ENCODE assay signal across 8 mouse cellular contexts in the genomic region with DNA sequence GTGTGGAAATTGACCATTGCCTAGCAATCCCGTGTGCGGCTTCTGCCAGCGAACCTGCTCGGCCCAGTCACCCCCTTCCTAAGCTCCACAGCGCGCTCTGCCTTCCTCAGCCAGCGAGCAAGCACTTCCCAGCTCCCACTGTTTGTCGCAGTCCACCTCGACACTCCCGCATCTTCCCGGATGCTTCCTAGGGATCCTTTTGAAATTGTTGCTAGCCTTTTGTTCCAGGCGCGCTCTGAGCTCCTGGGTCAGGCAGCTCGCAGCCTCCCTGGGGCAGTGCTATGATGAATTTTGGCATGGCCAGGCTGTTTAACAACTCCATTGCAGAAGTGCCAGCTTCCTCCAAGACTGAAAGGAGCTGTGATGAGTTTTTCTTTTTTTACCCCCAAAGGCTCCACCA.
DNase-seq lines count a peak whose midpoint lies in the region; ATAC-seq lines count a peak whose summit lies in the region.

No protein-coding gene starts in this region.

- H3K27me3 ChIP-seq in lung, embryonic 16.5 days (ENCODE audit: control insufficient read depth, insufficient read depth, low read depth, low read length): no peaks in the 10 kb centered on the region
- H3K27me3 ChIP-seq in intestine, embryonic 15.5 days (replicated peaks): no peaks in the 10 kb centered on the region
- H3K27me3 ChIP-seq in neural tube, embryonic 15.5 days (replicated peaks): no peaks in the 10 kb centered on the region

- no peak for ATAC-seq in lung, embryonic 16.5 days (ENCODE audit: low read depth)
- ATAC-seq in intestine, embryonic 15.5 days: no peak
- no peak for ATAC-seq in neural tube, embryonic 15.5 days (ENCODE audit: low FRiP score)

- H3K36me3 ChIP-seq in lung, embryonic 16.5 days (ENCODE audit: control insufficient read depth, insufficient read depth, low read length): no peaks in the 10 kb centered on the region
- no peaks in the 10 kb centered on the region for H3K36me3 ChIP-seq in intestine, embryonic 15.5 days
- H3K36me3 ChIP-seq in neural tube, embryonic 15.5 days: no peaks in the 10 kb centered on the region

- no peaks in the 10 kb centered on the region for H3K9me3 ChIP-seq in lung, embryonic 16.5 days (ENCODE audit: control insufficient read depth, low read length)
- no peaks in the 10 kb centered on the region for H3K9me3 ChIP-seq in intestine, embryonic 15.5 days
- no peaks in the 10 kb centered on the region for H3K9me3 ChIP-seq in neural tube, embryonic 15.5 days (replicated peaks)

- H3K4me2 ChIP-seq in lung, embryonic 16.5 days (ENCODE audit: low read depth, low read length): peak overlapping the region; percentile 48
- peak overlapping the region; percentile 48 for H3K4me2 ChIP-seq in intestine, embryonic 15.5 days (replicated peaks)
- H3K4me2 ChIP-seq in neural tube, embryonic 15.5 days: peak overlapping the region; percentile 59

- no peak overlapping the region for H3K27ac ChIP-seq in lung, embryonic 16.5 days (ENCODE audit: low read length)
- no peak overlapping the region for H3K27ac ChIP-seq in intestine, embryonic 15.5 days
- 0 out of 2 replicates have a peak overlapping the region, but pooled peaks have one; percentile 56 for H3K27ac ChIP-seq in neural tube, embryonic 15.5 days (replicated peaks)

- DNase-seq in cerebellum, postnatal 14 days: peak; percentile 17 to 37
- no peak for DNase-seq in cerebellum, adult 9-10 months
- no peak for DNase-seq in lung, postnatal 36 days
- DNase-seq in T-cell, adult 2 months (ENCODE audit: low spot score): no peak
- no peak for DNase-seq in B cell, adult 2 months

- peak overlapping the region; percentile 28; the same call in 1 of the 2 replicates for H3K9ac ChIP-seq in lung, embryonic 16.5 days (ENCODE audit: low read length)
- no peak overlapping the region for H3K9ac ChIP-seq in intestine, embryonic 15.5 days
- H3K9ac ChIP-seq in neural tube, embryonic 15.5 days (replicated peaks): peak overlapping the region; percentile 12

- WGBS in lung, embryonic 16.5 days: 3% methylated on average over 14 of the region's 14 CpGs
- WGBS in intestine, embryonic 15.5 days: 8% methylated on average over 14 of the region's 14 CpGs
- 2% methylated on average over 14 of the region's 14 CpGs for WGBS in neural tube, embryonic 15.5 days

- H3K4me1 ChIP-seq in lung, embryonic 16.5 days (replicated peaks; ENCODE audit: control insufficient read depth, insufficient read depth, low read length): peaks cover 12% of the 10 kb centered on the region; the same call in 1 of the 2 replicates
- peaks cover 4% of the 10 kb centered on the region; the same call in 1 of the 2 replicates for H3K4me1 ChIP-seq in intestine, embryonic 15.5 days (replicated peaks)
- peaks cover 25% of the 10 kb centered on the region for H3K4me1 ChIP-seq in neural tube, embryonic 15.5 days

- H3K4me3 ChIP-seq in lung, embryonic 16.5 days (ENCODE audit: low read length): peak overlapping the region; percentile 23
- H3K4me3 ChIP-seq in intestine, embryonic 15.5 days (replicated peaks): 0 out of 2 replicates have a peak overlapping the region, but pooled peaks have one; percentile 0
- peak overlapping the region; percentile 29 for H3K4me3 ChIP-seq in neural tube, embryonic 15.5 days (replicated peaks)

Comparison
In these comparisons a context has a peak if more than half of its experiments do, and no peak if none do; other contexts are left out.
1. DNase-seq: peak in cerebellum, postnatal 14 days (2 of 2); none in cerebellum, adult 9-10 months (single experiment), lung, postnatal 36 days (single experiment), T-cell, adult 2 months (single experiment) and B cell, adult 2 months (0 of 2).
2. Peak in every context shown above with its lines, with median percentiles within 50 percentile points of each other: H3K4me2 ChIP-seq and H3K4me3 ChIP-seq.